Mouse (Mus musculus) CH12.LX (cell line): ENCODE data around the gene Tlk2. TPM values are rescaled to one million over a fixed set of nuclear protein-coding genes. Genes with fewer than 3 reads are reported as not detected.
A peak's percentile ranks its signal among the peaks of the same experiment; 100 is the strongest.

Experiments used
- DNase-seq: peaks from one replicate; pipeline ENCODE4 v3.0.0-alpha.2; 2013; ENCODE audit errors: extremely low read depth
- H3K27ac ChIP-seq: 2 replicates; pipeline ENCODE4 v1.5.1; 2012; ENCODE audit warnings: low read depth, mild to moderate bottlenecking, control low read depth, moderate library complexity; ENCODE audit not compliant: insufficient read depth
- H3K27me3 ChIP-seq: replicated peaks from 2 replicates; pipeline ENCODE3; 2012; ENCODE audit warnings: inconsistent platforms
- H3K36me3 ChIP-seq, 2 experiments: replicated peaks in 1 of 2; 2 replicates each; pipeline versions ENCODE3 to v1.6.1; 2012; ENCODE audit warnings: inconsistent platforms in 1 of 2, low read length in 1 of 2, mild to moderate bottlenecking in 1 of 2, mixed read lengths in 1 of 2, moderate library complexity in 1 of 2; ENCODE audit not compliant: control insufficient read depth in 1 of 2, insufficient read depth in 1 of 2
- H3K4me1 ChIP-seq, 2 experiments: 2 replicates each; pipeline ENCODE4 v1.6.1; 2012; ENCODE audit warnings: inconsistent platforms in 1 of 2, moderate library complexity in 1 of 2; ENCODE audit not compliant: insufficient read depth in 2 of 2, control insufficient read depth in 1 of 2
- H3K4me2 ChIP-seq: 2 replicates; pipeline ENCODE4 v1.6.1; 2012; ENCODE audit warnings: low read depth, mild to moderate bottlenecking, control low read depth; ENCODE audit not compliant: poor library complexity, insufficient read depth, severe bottlenecking
- H3K4me3 ChIP-seq, 3 experiments: fragments of 150-350 bp in 1 of 3; sonication (generic) in 1 of 3; replicated peaks in 1 of 3; 2 replicates each; pipeline versions ENCODE3 to v1.5.1; 2011 to 2012; ENCODE audit warnings: low read depth in 2 of 3, low read length in 2 of 3, mild to moderate bottlenecking in 2 of 3, moderate library complexity in 2 of 3, control low read depth in 1 of 3, improper control_type of control experiment in 1 of 3, inconsistent platforms in 1 of 3, mixed read lengths in 1 of 3; ENCODE audit not compliant: poor library complexity in 1 of 3
- H3K79me2 ChIP-seq: replicated peaks from 2 replicates; pipeline ENCODE4 v1.6.1; 2012; ENCODE audit warnings: mild to moderate bottlenecking, moderate library complexity; ENCODE audit not compliant: control insufficient read depth, poor library complexity, insufficient read depth, severe bottlenecking; ENCODE audit errors: extremely low read depth
- H3K9ac ChIP-seq: 2 replicates; pipeline ENCODE4 v1.6.1; 2012; ENCODE audit warnings: low read depth, mild to moderate bottlenecking, control low read depth, moderate library complexity; ENCODE audit not compliant: insufficient read depth
- H3K9me3 ChIP-seq: replicated peaks from 2 replicates; pipeline ENCODE3; 2012; ENCODE audit warnings: low read length, inconsistent platforms, mixed read lengths
- CTCF ChIP-seq, 2 experiments: IDR thresholded peaks in 1 of 2; conservative IDR thresholded peaks in 1 of 2; 2 replicates each; pipeline ENCODE4 v1.5.1; 2011 to 2012; ENCODE audit warnings: low read depth in 2 of 2, low read length in 2 of 2, improper control_type of control experiment in 1 of 2, inconsistent platforms in 1 of 2, mild to moderate bottlenecking in 1 of 2, moderate library complexity in 1 of 2
- ELF1 ChIP-seq: IDR thresholded peaks from 2 replicates; pipeline ENCODE4 v1.6.1; 2014; ENCODE audit warnings: low read depth, mild to moderate bottlenecking, inconsistent platforms, low read length, improper control_type of control experiment
- ETS1 ChIP-seq: conservative IDR thresholded peaks from 2 replicates; pipeline ENCODE4 v1.6.1; 2012; ENCODE audit warnings: low read depth, mild to moderate bottlenecking, inconsistent platforms, low read length, improper control_type of control experiment, moderate library complexity
- IRF4 ChIP-seq: IDR thresholded peaks from 2 replicates; pipeline ENCODE4 v1.6.1; 2014; ENCODE audit warnings: low read depth, mild to moderate bottlenecking, inconsistent platforms, low read length, improper control_type of control experiment
- JUND ChIP-seq: conservative IDR thresholded peaks from 2 replicates; pipeline ENCODE4 v1.6.1; 2011; ENCODE audit warnings: low read depth, low read length, improper control_type of control experiment
- KAT2A ChIP-seq: IDR thresholded peaks from 2 replicates; pipeline ENCODE4 v1.6.1; 2012; ENCODE audit warnings: low read length, improper control_type of control experiment, inconsistent platforms; ENCODE audit not compliant: insufficient replicate concordance
- MAFK ChIP-seq: IDR thresholded peaks from 2 replicates; pipeline ENCODE4 v1.6.1; 2011; ENCODE audit warnings: low read length, improper control_type of control experiment; ENCODE audit not compliant: insufficient replicate concordance
- MAX ChIP-seq: IDR thresholded peaks from 2 replicates; pipeline ENCODE4 v1.6.1; 2011; ENCODE audit warnings: low read length, improper control_type of control experiment
- MAZ ChIP-seq: IDR thresholded peaks from 2 replicates; pipeline ENCODE4 v1.6.1; 2012; ENCODE audit warnings: low read depth, mild to moderate bottlenecking, inconsistent platforms, low read length, improper control_type of control experiment, moderate library complexity
- MEF2A ChIP-seq: IDR thresholded peaks from 2 replicates; pipeline ENCODE4 v1.6.1; 2014; ENCODE audit warnings: low read depth, mild to moderate bottlenecking, inconsistent platforms, low read length, improper control_type of control experiment, borderline replicate concordance
- NRF1 ChIP-seq: IDR thresholded peaks from 2 replicates; pipeline ENCODE4 v1.6.1; 2014; ENCODE audit warnings: low read depth, mild to moderate bottlenecking, inconsistent platforms, low read length, improper control_type of control experiment, moderate library complexity
- POLR2A ChIP-seq: IDR thresholded peaks from 2 replicates; pipeline ENCODE4 v1.6.1; 2011; ENCODE audit warnings: low read depth, mild to moderate bottlenecking, improper control_type of control experiment, low read length
- RAD21 ChIP-seq: IDR thresholded peaks from 2 replicates; pipeline ENCODE4 v1.6.1; 2011; ENCODE audit warnings: low read depth, mild to moderate bottlenecking, low read length, improper control_type of control experiment, moderate library complexity
- RCOR1 ChIP-seq: conservative IDR thresholded peaks from 2 replicates; pipeline ENCODE4 v1.6.1; 2012; ENCODE audit warnings: low read depth, mild to moderate bottlenecking, inconsistent platforms, low read length, improper control_type of control experiment
- SIN3A ChIP-seq: IDR thresholded peaks from 2 replicates; pipeline ENCODE4 v1.6.1; 2012; ENCODE audit warnings: low read length, improper control_type of control experiment, inconsistent platforms
- SMC3 ChIP-seq: IDR thresholded peaks from 2 replicates; pipeline ENCODE4 v1.6.1; 2011; ENCODE audit warnings: low read depth, low read length, improper control_type of control experiment
- TBP ChIP-seq: conservative IDR thresholded peaks from 2 replicates; pipeline ENCODE4 v1.6.1; 2011; ENCODE audit warnings: low read depth, low read length, improper control_type of control experiment
- TCF12 ChIP-seq: IDR thresholded peaks from 2 replicates; pipeline ENCODE4 v1.6.1; 2014; ENCODE audit warnings: low read depth, mild to moderate bottlenecking, inconsistent platforms, low read length, improper control_type of control experiment
- UBTF ChIP-seq: IDR thresholded peaks from 2 replicates; pipeline ENCODE4 v1.6.1; 2012; ENCODE audit warnings: low read depth, mild to moderate bottlenecking, inconsistent platforms, low read length, improper control_type of control experiment, moderate library complexity
- USF1 ChIP-seq: IDR thresholded peaks from 2 replicates; pipeline ENCODE4 v1.6.1; 2014; ENCODE audit warnings: low read depth, mild to moderate bottlenecking, inconsistent platforms, low read length, improper control_type of control experiment
- USF2 ChIP-seq: conservative IDR thresholded peaks from 2 replicates; pipeline ENCODE4 v1.6.1; 2011; ENCODE audit warnings: low read depth, low read length, improper control_type of control experiment
- ZNF384 ChIP-seq: IDR thresholded peaks from 2 replicates; pipeline ENCODE4 v1.6.1; 2012; ENCODE audit warnings: low read depth, low read length, improper control_type of control experiment, inconsistent platforms
- dilution Hi-C: fragments of 300-500 bp; cut with MboI; formaldehyde crosslinking; loops from 2 replicates; pipeline ENCODE4 v1.14.3; 2020; ENCODE audit warnings: low sequenced_read_pairs; ENCODE audit not compliant: extremely low pct_unique_long_range_greater_than_20kb, extremely low pct_ligation_motif_present
- in situ Hi-C: fragments of 300-500 bp; cut with MboI; formaldehyde crosslinking; loops from 3 replicates; pipeline ENCODE4 v1.14.3; 2019; ENCODE audit warnings: low sequenced_read_pairs, low pct_ligation_motif_present, low pct_unique_long_range_greater_than_20kb, mixed read lengths
- polyA plus RNA-seq: library from polyadenylated mRNA; unstranded; fragments of >175 nt; gene quantifications from 2 replicates; pipeline ENCODE4 v1.2.1, GENCODE M21; 2012; ENCODE audit warnings: low read depth; ENCODE audit not compliant: insufficient read length
- total RNA-seq, 2 experiments: library from RNA; depleted of rRNA; stranded (reverse); fragments of 300-350 nt in 1 of 2; fragments of >200 nt in 1 of 2; gene quantifications; 2 replicates each; pipeline ENCODE4 v1.2.3; 2012 to 2014

The Tlk2 gene
- total and polyA plus RNA-seq, 3 experiments, result 78.0 to 90.6 (median 85.1) TPM

DNA sequence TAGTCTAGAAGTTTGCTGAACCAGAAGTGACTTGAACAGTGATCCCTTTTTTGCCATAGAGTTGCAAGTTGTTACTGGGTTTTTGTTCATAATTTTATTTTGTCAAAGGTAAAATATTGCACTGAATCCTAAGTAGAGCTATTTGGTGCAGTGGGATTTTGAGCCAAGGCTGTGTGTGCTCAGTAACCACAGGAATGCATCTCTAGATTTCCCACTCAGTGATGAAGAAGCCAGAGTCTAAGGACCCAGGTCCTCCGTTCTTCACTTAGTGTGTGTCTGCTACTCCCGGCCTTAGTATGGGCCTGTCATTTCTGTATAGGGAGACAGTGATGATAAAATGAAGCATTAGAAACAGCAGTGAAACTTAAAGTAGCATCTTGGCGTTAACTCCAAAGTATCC is 86.4 kb downstream of the Tlk2 start:
- in situ Hi-C loops, result no loop called here
- Histone ChIP-seq H3K9me3 (no peaks in the 10 kb centered on the region), H3K4me3 (no peak overlapping the region), H3K79me2 (no peaks in the 10 kb centered on the region), H3K4me2 (no peak overlapping the region), H3K4me1 (no peaks in the 10 kb centered on the region), H3K36me3 (peaks cover 62 to 87% of the 10 kb centered on the region in 2 experiments), H3K9ac (no peak overlapping the region), H3K27ac (no peak overlapping the region), H3K27me3 (no peaks in the 10 kb centered on the region)
- no peak for DNase-seq
- no peak for TF ChIP-seq MAX
- dilution Hi-C loops, result no loop called here

DNA sequence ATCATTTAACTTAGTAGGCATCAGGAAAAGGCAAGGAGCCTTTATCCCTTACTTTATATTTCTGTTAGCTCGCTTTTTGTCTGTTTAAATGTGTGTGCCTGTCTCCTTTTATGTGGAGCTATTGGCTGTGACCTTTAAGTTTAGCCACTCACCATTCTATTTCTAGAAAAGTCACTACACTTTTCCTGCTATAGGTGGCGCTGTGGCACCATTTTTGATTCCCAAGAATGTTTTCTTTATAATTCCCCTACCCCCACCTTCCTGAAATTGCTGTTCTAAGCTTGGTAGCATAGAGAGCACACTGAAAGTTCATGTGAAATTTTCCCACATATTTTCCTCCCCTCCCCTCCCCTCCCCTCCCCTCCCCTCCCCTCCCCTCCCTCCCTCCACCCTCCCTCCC is 91.5 kb downstream of the Tlk2 start:
- TF ChIP-seq ETS1 (no peak), IRF4 (0 out of 2 replicates have a peak, but pooled peaks have one; percentile 8), TCF12 (no peak), ZNF384 (no peak), USF1 (no peak), RCOR1 (no peak), SIN3A (no peak), SMC3 (peak; percentile 12), MAZ (no peak), MAFK (no peak), KAT2A (no peak), POLR2A (no peak), MEF2A (0 out of 2 replicates have a peak, but pooled peaks have one; percentile 36), NRF1 (no peak), TBP (no peak), RAD21 (peak; percentile 49), JUND (no peak), UBTF (no peak), USF2 (no peak), ELF1 (no peak), CTCF (conservative IDR thresholded peaks at IDR 0.05 in 1 of 2, IDR thresholded peaks at IDR 0.05 in 1 of 2; ENCODE audit: low read depth in 2 of 2, low read length in 2 of 2) (peak; percentile 41 to 70)
- peak; percentile 54 for DNase-seq

More for the DNA sequence above, 91.5 kb downstream of the Tlk2 start:
- no peaks in the 10 kb centered on the region for H3K9me3 ChIP-seq
- no peak overlapping the region for H3K4me2 ChIP-seq
- dilution Hi-C loops (no loop called here), in situ Hi-C loops (no loop called here)
- H3K27ac ChIP-seq, result no peak overlapping the region
- no peaks in the 10 kb centered on the region for H3K79me2 ChIP-seq
- peaks cover 50 to 77% of the 10 kb centered on the region in 2 experiments for H3K36me3 ChIP-seq
- H3K9ac ChIP-seq, result no peak overlapping the region
- H3K4me3 ChIP-seq, result no peak overlapping the region
- H3K27me3 ChIP-seq, result no peaks in the 10 kb centered on the region
- H3K4me1 ChIP-seq, result no peaks in the 10 kb centered on the region
